Mouse (Mus musculus) forebrain, embryonic 14.5 days (tissue): ENCODE data around the gene Spata5. TPM values are rescaled to one million over a fixed set of nuclear protein-coding genes. Genes with fewer than 3 reads are reported as not detected.

Source experiments
- polyA plus RNA-seq: library from polyadenylated mRNA; unstranded; fragments of >200 nt; fragmentation: Nextera tagmentation; extraction: Ambion mirVana; gene quantifications from 2 replicates; pipeline ENCODE4 v1.2.1, GENCODE M21; 2014

Gene Spata5
- polyA plus RNA-seq, 1 experiment from 2014 or later, result 37.0 TPM

Other genes starting within 250 kb of the Spata5 start
- gene Il21, start 187.3 kb upstream of the Spata5 start, polyA plus RNA-seq, result not detected in 2 replicates
- gene Bbs12, start 107.3 kb upstream of the Spata5 start, polyA plus RNA-seq, result 5.9 and 6.8 TPM in 2 replicates
- gene Cetn4, start 107.2 kb upstream of the Spata5 start, polyA plus RNA-seq, result 1.6 and 2.0 TPM in 2 replicates
- 0.36 and 0.52 TPM in 2 replicates for gene Fgf2, start 71.5 kb upstream of the Spata5 start, polyA plus RNA-seq
- gene Nudt6, start 315 bp downstream of the Spata5 start, polyA plus RNA-seq, result 6.3 and 6.6 TPM in 2 replicates
- gene Spry1, start 220.1 kb downstream of the Spata5 start, polyA plus RNA-seq, result 6.0 and 7.3 TPM in 2 replicates